Mouse (Mus musculus) midbrain, embryonic 14.5 days (tissue): ENCODE results near the gene Srgap2. TPM values are rescaled to one million over a fixed set of nuclear protein-coding genes. Genes with fewer than 3 reads are reported as not detected.

Experiments
- ATAC-seq: fragments of 200-750 bp; cut with Nextera tagmentation; 2 replicates; pipeline ENCODE4 v1.8.0; 2017; ENCODE audit warnings: moderate number of reproducible peaks, moderate library complexity; ENCODE audit not compliant: low FRiP score, low TSS enrichment
- DNase-seq: peaks from one replicate; pipeline ENCODE4 v3.0.0-alpha.2; 2015
- H3K27ac ChIP-seq: fragments of 300-500 bp; sonication (generic); replicated peaks from 2 replicates; pipeline ENCODE4 v1.5.1; 2014; ENCODE audit warnings: mild to moderate bottlenecking, low read depth, low read length, moderate library complexity
- H3K27me3 ChIP-seq: fragments of 300-500 bp; sonication (generic); 2 replicates; pipeline ENCODE4 v1.6.1; 2014; ENCODE audit warnings: low read length, control low read depth, mixed read lengths; ENCODE audit not compliant: control insufficient read depth, insufficient read depth
- H3K36me3 ChIP-seq: fragments of 300-500 bp; sonication (generic); 2 replicates; pipeline ENCODE4 v1.6.1; 2014; ENCODE audit warnings: low read length, control low read depth; ENCODE audit not compliant: control insufficient read depth, insufficient read depth
- H3K4me1 ChIP-seq: fragments of 300-500 bp; sonication (generic); 2 replicates; pipeline ENCODE4 v1.6.1; 2014; ENCODE audit warnings: mild to moderate bottlenecking, antibody characterized with exemption, low read length, control low read depth; ENCODE audit not compliant: control insufficient read depth, insufficient read depth
- H3K4me2 ChIP-seq: fragments of 300-500 bp; sonication (generic); 2 replicates; pipeline ENCODE4 v1.6.1; 2014; ENCODE audit warnings: mild to moderate bottlenecking, low read length, moderate library complexity
- H3K4me3 ChIP-seq: fragments of 300-500 bp; sonication (generic); replicated peaks from 2 replicates; pipeline ENCODE4 v1.5.1; 2014; ENCODE audit warnings: low read depth, low read length
- H3K9ac ChIP-seq: fragments of 300-500 bp; sonication (generic); replicated peaks from 2 replicates; pipeline ENCODE4 v1.6.1; 2014; ENCODE audit warnings: mild to moderate bottlenecking, low read length, moderate library complexity
- H3K9me3 ChIP-seq: fragments of 300-500 bp; sonication (generic); 2 replicates; pipeline ENCODE4 v1.6.1; 2016; ENCODE audit warnings: low read length, control low read depth, mixed read lengths; ENCODE audit not compliant: control insufficient read depth
- WGBS: fragments of 180-500 bp; shearing (Covaris S2); extraction: QIAGEN DNeasy Blood & Tissue Kit; methylation state at CpG from one replicate; pipeline ENCODE4 v1.1.7; 2014; 5-methylcytosine and 5-hydroxymethylcytosine counted together
- polyA plus RNA-seq: library from polyadenylated mRNA; unstranded; fragments of >200 nt; fragmentation: Nextera tagmentation; extraction: Ambion mirVana; gene quantifications from 2 replicates; pipeline ENCODE4 v1.2.1, GENCODE M21; 2014

Srgap2 gene
- polyA plus RNA-seq, 1 experiment from 2014 or later = 30.8 TPM

- H3K9ac ChIP-seq = no peak overlapping the region
- no peak overlapping the region for H3K4me2 ChIP-seq
- no peak overlapping the region for H3K4me3 ChIP-seq
- no peaks in the 10 kb centered on the region for H3K36me3 ChIP-seq
- H3K9me3 ChIP-seq = no peaks in the 10 kb centered on the region
- H3K4me1 ChIP-seq = 0 out of 2 replicates have a peak, but pooled peaks cover 4% of the 10 kb centered on the region
- 97% methylated on average over 4 of the region's 4 CpGs for WGBS
- DNase-seq (no peak), ATAC-seq (no peak)
- no peak overlapping the region for H3K27ac ChIP-seq
- no peaks in the 10 kb centered on the region for H3K27me3 ChIP-seq
These were observed 12.6 kb upstream of the Srgap2 start for GRCm38 (mm10) chr1:131539771-131540170.

GRCm38 (mm10) chr1:131528561-131529166, 1.5 kb upstream of the Srgap2 start:
- DNase-seq (no peak), ATAC-seq (no peak)
- H3K4me3 ChIP-seq = peak overlapping the region; percentile 67
- no peak overlapping the region for H3K27ac ChIP-seq
- peaks cover 28% of the 10 kb centered on the region for H3K4me1 ChIP-seq
- peak overlapping the region; percentile 99 for H3K4me2 ChIP-seq
- WGBS = 2% methylated on average over 9 of the region's 9 CpGs
- H3K36me3 ChIP-seq = no peaks in the 10 kb centered on the region
- H3K9me3 ChIP-seq = no peaks in the 10 kb centered on the region
- peak overlapping the region; percentile 46 for H3K9ac ChIP-seq
- no peaks in the 10 kb centered on the region for H3K27me3 ChIP-seq

- no peaks in the 10 kb centered on the region for H3K9me3 ChIP-seq
- DNase-seq (peak; percentile 58), ATAC-seq (no peak)
- peak overlapping the region; percentile 99 for H3K4me2 ChIP-seq
- 0 out of 2 replicates have a peak overlapping the region, but pooled peaks have one; percentile 41 for H3K27ac ChIP-seq
- 0% methylated on average over 34 of the region's 34 CpGs for WGBS
- H3K4me3 ChIP-seq = peak overlapping the region; percentile 67
- peaks cover 31% of the 10 kb centered on the region for H3K4me1 ChIP-seq
- H3K9ac ChIP-seq = peak overlapping the region; percentile 46
- H3K36me3 ChIP-seq = no peaks in the 10 kb centered on the region
- H3K27me3 ChIP-seq = no peaks in the 10 kb centered on the region
These were observed 942 bp upstream of the Srgap2 start for GRCm38 (mm10) chr1:131528081-131528507.

GRCm38 (mm10) chr1:131526371-131527270, 531 bp downstream of the Srgap2 start:
- Histone ChIP-seq H3K27ac (peak overlapping the region; percentile 88), H3K4me1 (peaks cover 45% of the 10 kb centered on the region), H3K4me2 (peak overlapping the region; percentile 93), H3K36me3 (no peaks in the 10 kb centered on the region), H3K9ac (peak overlapping the region; percentile 81), H3K9me3 (no peaks in the 10 kb centered on the region), H3K27me3 (no peaks in the 10 kb centered on the region), H3K4me3 (peak overlapping the region; percentile 77)
- WGBS = under 1% methylated on average over 81 of the region's 81 CpGs
- ATAC-seq (peak; percentile 24), DNase-seq (peak; percentile 81)

GRCm38 (mm10) chr1:131525586-131526271, 1.4 kb downstream of the Srgap2 start:
- Histone ChIP-seq H3K27me3 (no peaks in the 10 kb centered on the region), H3K36me3 (no peaks in the 10 kb centered on the region), H3K27ac (peak overlapping the region; percentile 88), H3K9ac (peak overlapping the region; percentile 81), H3K9me3 (no peaks in the 10 kb centered on the region), H3K4me2 (peak overlapping the region; percentile 93), H3K4me3 (peak overlapping the region; percentile 77), H3K4me1 (peaks cover 52% of the 10 kb centered on the region)
- ATAC-seq = no peak
- peak; percentile 66 for DNase-seq
- under 1% methylated on average over 41 of the region's 41 CpGs for WGBS

- under 1% methylated on average over 26 of the region's 26 CpGs for WGBS
- Histone ChIP-seq H3K4me2 (peak overlapping the region; percentile 93), H3K4me1 (peaks cover 52% of the 10 kb centered on the region), H3K27me3 (no peaks in the 10 kb centered on the region), H3K27ac (peak overlapping the region; percentile 88), H3K9me3 (no peaks in the 10 kb centered on the region), H3K36me3 (no peaks in the 10 kb centered on the region), H3K9ac (peak overlapping the region; percentile 81), H3K4me3 (peak overlapping the region; percentile 77)
- ATAC-seq (no peak), DNase-seq (peak; percentile 70)
These were observed 2.0 kb downstream of the Srgap2 start for GRCm38 (mm10) chr1:131525101-131525585.

GRCm38 (mm10) chr1:131523794-131524193, 3.4 kb downstream of the Srgap2 start:
- H3K9me3 ChIP-seq = no peaks in the 10 kb centered on the region
- ATAC-seq (no peak), DNase-seq (peak; percentile 28)
- H3K36me3 ChIP-seq = no peaks in the 10 kb centered on the region
- H3K4me3 ChIP-seq = peak overlapping the region; percentile 77
- H3K27me3 ChIP-seq = no peaks in the 10 kb centered on the region
- WGBS = 46% methylated on average over 3 of the region's 3 CpGs
- peaks cover 45% of the 10 kb centered on the region for H3K4me1 ChIP-seq
- H3K4me2 ChIP-seq = peak overlapping the region; percentile 93
- peak overlapping the region; percentile 81; the same call in 1 of the 2 replicates for H3K9ac ChIP-seq
- no peak overlapping the region; the same call in 1 of the 2 replicates for H3K27ac ChIP-seq

GRCm38 (mm10) chr1:131516588-131516987, 10.6 kb downstream of the Srgap2 start:
- WGBS = 94% methylated on average over 3 of the region's 3 CpGs
- H3K27ac ChIP-seq = no peak overlapping the region
- H3K4me3 ChIP-seq = no peak overlapping the region
- H3K36me3 ChIP-seq = no peaks in the 10 kb centered on the region
- no peak for ATAC-seq
- DNase-seq = no peak
- peaks cover 10% of the 10 kb centered on the region for H3K4me1 ChIP-seq
- H3K9me3 ChIP-seq = no peaks in the 10 kb centered on the region
- H3K27me3 ChIP-seq = no peaks in the 10 kb centered on the region
- no peak overlapping the region for H3K4me2 ChIP-seq
- no peak overlapping the region for H3K9ac ChIP-seq
